Mouse (Mus musculus): ENCODE measurements around the gene Bdkrb2.

DNA sequence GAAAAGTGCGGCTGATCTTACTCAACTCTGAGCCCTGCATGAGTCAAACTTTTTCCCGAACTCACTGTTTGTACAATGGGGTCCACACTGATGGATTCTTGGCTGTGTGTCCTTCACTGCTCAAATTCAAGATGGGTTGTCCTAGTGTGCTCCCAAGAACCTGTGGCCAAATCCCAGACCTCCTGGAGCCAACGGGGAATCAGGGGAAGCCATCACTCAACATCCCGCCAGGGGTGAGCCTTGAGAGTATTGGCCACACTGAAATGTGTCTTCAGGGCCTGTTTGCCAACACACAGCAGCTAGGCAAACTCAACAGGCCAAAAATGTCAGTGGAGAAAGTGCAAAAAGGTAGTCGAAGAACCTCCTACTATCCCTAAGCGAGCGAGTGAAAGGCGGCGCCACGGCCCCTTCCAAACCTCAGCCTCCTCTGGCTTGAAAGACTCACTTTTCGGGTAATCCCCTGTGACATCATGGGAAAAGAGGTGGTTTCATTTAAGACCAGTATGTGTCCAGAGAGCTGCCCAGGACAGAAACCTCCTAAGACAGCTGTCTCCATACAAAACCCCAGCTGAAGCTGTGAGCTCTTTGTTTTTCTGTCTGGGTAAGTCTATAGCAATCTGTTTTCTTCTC lies 39.7 kb downstream of the Bdkrb2 start, which contains the start of gene Bdkrb1:
- TF ChIP-seq POLR2A (IDR thresholded peaks at IDR 0.05; ENCODE audit: borderline replicate concordance, control insufficient read depth, low read depth, low read length) (no peak), CTCF (IDR thresholded peaks at IDR 0.05; ENCODE audit: control insufficient read depth, insufficient read depth, low read length) (no peak)

Data from bone marrow, adult 2 months (tissue).